Mouse (Mus musculus): ENCODE data around the gene Epn3. TPM values are rescaled to one million over a fixed set of nuclear protein-coding genes. Genes with fewer than 3 reads are reported as not detected.

The Epn3 gene
- polyA plus RNA-seq, 1 experiment = not detected

GRCm38 (mm10) chr11:94539761-94540160, 40.0 kb upstream of the Epn3 start:
- H3K4me3 ChIP-seq (ENCODE audit: insufficient read depth, low read length) = no peak overlapping the region
- TF ChIP-seq POLR2A (IDR thresholded peaks at IDR 0.05; ENCODE audit: borderline replicate concordance, low read depth, low read length) = no peak
- peaks cover 5% of the 10 kb centered on the region; the same call in 1 of the 2 replicates for H3K4me1 ChIP-seq (ENCODE audit: control insufficient read depth, insufficient read depth, low read length)
- no peak overlapping the region for H3K27ac ChIP-seq (ENCODE audit: insufficient read depth, low read depth, low read length)

GRCm38 (mm10) chr11:94538733-94539292, 39.0 kb upstream of the Epn3 start:
- H3K27ac ChIP-seq (ENCODE audit: insufficient read depth, low read depth, low read length) = no peak overlapping the region
- no peak overlapping the region for H3K4me3 ChIP-seq (ENCODE audit: insufficient read depth, low read length)
- peaks cover 4% of the 10 kb centered on the region; the same call in 1 of the 2 replicates for H3K4me1 ChIP-seq (ENCODE audit: control insufficient read depth, insufficient read depth, low read length)
- no peak for TF ChIP-seq POLR2A (IDR thresholded peaks at IDR 0.05; ENCODE audit: borderline replicate concordance, low read depth, low read length)
- TF ChIP-seq CTCF (IDR thresholded peaks at IDR 0.05; ENCODE audit: low read depth, low read length) = no peak

- Histone ChIP-seq H3K4me1 (ENCODE audit: control insufficient read depth, insufficient read depth, low read length) (no peaks in the 10 kb centered on the region), H3K27ac (ENCODE audit: insufficient read depth, low read depth, low read length) (no peak overlapping the region), H3K4me3 (ENCODE audit: insufficient read depth, low read length) (no peak overlapping the region)
- TF ChIP-seq POLR2A (IDR thresholded peaks at IDR 0.05; ENCODE audit: borderline replicate concordance, low read depth, low read length) (no peak), CTCF (IDR thresholded peaks at IDR 0.05; ENCODE audit: low read depth, low read length) (no peak)
Observed at GRCm38 (mm10) chr11:94533171-94533570, 33.4 kb upstream of the Epn3 start.

GRCm38 (mm10) chr11:94528879-94529278, 29.1 kb upstream of the Epn3 start:
- Histone ChIP-seq H3K4me1 (ENCODE audit: control insufficient read depth, insufficient read depth, low read length) (no peaks in the 10 kb centered on the region), H3K27ac (ENCODE audit: insufficient read depth, low read depth, low read length) (no peak overlapping the region), H3K4me3 (ENCODE audit: insufficient read depth, low read length) (no peak overlapping the region)
- no peak for TF ChIP-seq POLR2A (IDR thresholded peaks at IDR 0.05; ENCODE audit: borderline replicate concordance, low read depth, low read length)
- TF ChIP-seq CTCF (IDR thresholded peaks at IDR 0.05; ENCODE audit: low read depth, low read length) = no peak

- H3K4me1 ChIP-seq (ENCODE audit: control insufficient read depth, insufficient read depth, low read length) = 0 out of 2 replicates have a peak, but pooled peaks cover 5% of the 10 kb centered on the region
- H3K4me3 ChIP-seq (ENCODE audit: insufficient read depth, low read length) = no peak overlapping the region
- no peak for TF ChIP-seq CTCF (IDR thresholded peaks at IDR 0.05; ENCODE audit: low read depth, low read length)
- TF ChIP-seq POLR2A (IDR thresholded peaks at IDR 0.05; ENCODE audit: borderline replicate concordance, low read depth, low read length) = no peak
- H3K27ac ChIP-seq (ENCODE audit: insufficient read depth, low read depth, low read length) = no peak overlapping the region
Observed at GRCm38 (mm10) chr11:94526171-94526879, 26.6 kb upstream of the Epn3 start.

- H3K4me1 ChIP-seq (ENCODE audit: control insufficient read depth, insufficient read depth, low read length) = peaks cover 5% of the 10 kb centered on the region; the same call in 1 of the 2 replicates
- TF ChIP-seq CTCF (IDR thresholded peaks at IDR 0.05; ENCODE audit: low read depth, low read length) (no peak), POLR2A (IDR thresholded peaks at IDR 0.05; ENCODE audit: borderline replicate concordance, low read depth, low read length) (no peak)
- peak within 1 kb of the TSS; percentile 61 for H3K4me3 ChIP-seq (ENCODE audit: insufficient read depth, low read length)
- H3K27ac ChIP-seq (ENCODE audit: insufficient read depth, low read depth, low read length) = no peak within 1 kb of the TSS
Observed at GRCm38 (mm10) chr11:94521219-94521843, 21.6 kb upstream of the Epn3 start, which contains the start of gene Mycbpap. Gene Mycbpap (minus strand): TSS chr11:94521742.

GRCm38 (mm10) chr11:94513452-94513851, 13.7 kb upstream of the Epn3 start:
- Histone ChIP-seq H3K27ac (ENCODE audit: insufficient read depth, low read depth, low read length) (no peak overlapping the region), H3K4me1 (ENCODE audit: control insufficient read depth, insufficient read depth, low read length) (no peaks in the 10 kb centered on the region; the same call in 1 of the 2 replicates), H3K4me3 (ENCODE audit: insufficient read depth, low read length) (no peak overlapping the region)
- no peak for TF ChIP-seq POLR2A (IDR thresholded peaks at IDR 0.05; ENCODE audit: borderline replicate concordance, low read depth, low read length)
- no peak for TF ChIP-seq CTCF (IDR thresholded peaks at IDR 0.05; ENCODE audit: low read depth, low read length)

GRCm38 (mm10) chr11:94508976-94509375, 9.2 kb upstream of the Epn3 start:
- H3K4me1 ChIP-seq (ENCODE audit: control insufficient read depth, insufficient read depth, low read length) = peaks cover 6% of the 10 kb centered on the region
- H3K27ac ChIP-seq (ENCODE audit: insufficient read depth, low read depth, low read length) = no peak overlapping the region
- no peak overlapping the region for H3K4me3 ChIP-seq (ENCODE audit: insufficient read depth, low read length)
- no peak for TF ChIP-seq CTCF (IDR thresholded peaks at IDR 0.05; ENCODE audit: low read depth, low read length)
- no peak for TF ChIP-seq POLR2A (IDR thresholded peaks at IDR 0.05; ENCODE audit: borderline replicate concordance, low read depth, low read length)

GRCm38 (mm10) chr11:94501482-94501881, 1.7 kb upstream of the Epn3 start:
- TF ChIP-seq POLR2A (IDR thresholded peaks at IDR 0.05; ENCODE audit: borderline replicate concordance, low read depth, low read length) = no peak
- no peak for TF ChIP-seq CTCF (IDR thresholded peaks at IDR 0.05; ENCODE audit: low read depth, low read length)
- no peak overlapping the region for H3K4me3 ChIP-seq (ENCODE audit: insufficient read depth, low read length)
- H3K4me1 ChIP-seq (ENCODE audit: control insufficient read depth, insufficient read depth, low read length) = peaks cover 6% of the 10 kb centered on the region
- H3K27ac ChIP-seq (ENCODE audit: insufficient read depth, low read depth, low read length) = no peak overlapping the region

- Histone ChIP-seq H3K27ac (ENCODE audit: insufficient read depth, low read depth, low read length) (no peak overlapping the region), H3K4me3 (ENCODE audit: insufficient read depth, low read length) (no peak overlapping the region), H3K4me1 (ENCODE audit: control insufficient read depth, insufficient read depth, low read length) (no peaks in the 10 kb centered on the region; the same call in 1 of the 2 replicates)
- TF ChIP-seq CTCF (IDR thresholded peaks at IDR 0.05; ENCODE audit: low read depth, low read length) (no peak), POLR2A (IDR thresholded peaks at IDR 0.05; ENCODE audit: borderline replicate concordance, low read depth, low read length) (no peak)
Observed at GRCm38 (mm10) chr11:94500362-94500761, 588 bp upstream of the Epn3 start.

Measured in bone marrow macrophage, adult 2 months (primary cell).